ENCODE assay signal across 17 mouse cellular contexts in genomic region chr10:106838476-106838875, GRCm38 (mm10).
DNase-seq lines count a peak whose midpoint lies in the region; ATAC-seq and TF ChIP-seq lines count a peak whose summit lies in the region.
"Had no signal": no experiment of that assay in that cellular context is flagged by ENCODE, and none has a peak within 500 bp of the region (broad histone marks: within the 10 kb centered on the region; RNA-seq: fewer than 3 reads in every experiment).

No protein-coding gene starts in this region.

- intact Hi-C loops in left cerebral cortex, postnatal 36 days (cut with DNase I) = no loop called here

- DNase-seq in frontal cortex, postnatal 10 days (ENCODE audit: low spot score in 2 of 2) = no peak
- DNase-seq in left cerebral cortex, adult 11 months (ENCODE audit: low spot score) = peak; percentile 29
- DNase-seq in left cerebral cortex, postnatal 36 days (ENCODE audit: low spot score in 2 of 2) = no peak
- DNase-seq in brain, adult 2 months (ENCODE audit: low read depth, low spot score) = peak; percentile 80
- peak; percentile 9 for DNase-seq in brain, embryonic 14.5 days (ENCODE audit: low read depth)
- DNase-seq: adrenal gland, adult 2 months; adrenal gland, postnatal 25 days; cerebellum, adult 11 months; cerebellum, adult 8-10 months; cerebellum, postnatal 14 days; embryo, embryonic 11 days; gastrocnemius, postnatal 10 days; heart, adult 18-20 months; heart, postnatal 10 days had no signal

- no peak for TF ChIP-seq CTCF in brain, embryonic 14.5 days (IDR thresholded peaks at IDR 0.05; ENCODE audit: borderline replicate concordance, extremely low read depth, insufficient read depth, insufficient read length)

- peak; percentile 98 for ATAC-seq in frontal cortex, adult (ENCODE audit: low TSS enrichment)
- ATAC-seq in megakaryocyte, adult 5-6 weeks (ENCODE audit: poor library complexity, severe bottlenecking) = no peak
- ATAC-seq: hindbrain, postnatal 0 days had no signal

- no peak for TF ChIP-seq POLR2A in brain, embryonic 14.5 days (IDR thresholded peaks at IDR 0.05; ENCODE audit: borderline replicate concordance, extremely low read depth, insufficient read depth, insufficient read length, poor library complexity, severe bottlenecking)

Comparison
In these comparisons a context has a peak if more than half of its experiments do, and no peak if none do; other contexts are left out.
1. DNase-seq: peak in left cerebral cortex, adult 11 months (single experiment), brain, adult 2 months (single experiment) and brain, embryonic 14.5 days (single experiment); none in frontal cortex, postnatal 10 days (0 of 2) and left cerebral cortex, postnatal 36 days (0 of 2).